Mouse (Mus musculus) limb, embryonic 12.5 days (tissue): ENCODE data around the gene Best2. TPM values are rescaled to one million over a fixed set of nuclear protein-coding genes. Genes with fewer than 3 reads are reported as not detected.

Experiments used
- ATAC-seq: fragments of 200-750 bp; cut with Nextera tagmentation; 2 replicates; pipeline ENCODE4 v1.8.0; 2017; ENCODE audit warnings: low read depth, moderate TSS enrichment; ENCODE audit not compliant: insufficient number of reproducible peaks, insufficient read depth, low FRiP score, low TSS enrichment
- H3K27ac ChIP-seq: fragments of 300-500 bp; sonication (generic); 2 replicates; pipeline ENCODE4 v1.5.1; 2016; ENCODE audit warnings: mild to moderate bottlenecking, moderate library complexity
- H3K27me3 ChIP-seq: fragments of 300-500 bp; sonication (generic); 2 replicates; pipeline ENCODE4 v1.6.1; 2016; ENCODE audit warnings: mild to moderate bottlenecking, moderate library complexity
- H3K36me3 ChIP-seq: fragments of 300-500 bp; sonication (generic); 2 replicates; pipeline ENCODE4 v1.6.1; 2016; ENCODE audit warnings: mild to moderate bottlenecking, moderate library complexity
- H3K4me1 ChIP-seq: fragments of 300-500 bp; sonication (generic); replicated peaks from 2 replicates; pipeline ENCODE4 v1.6.1; 2016
- H3K4me2 ChIP-seq: fragments of 300-500 bp; sonication (generic); 2 replicates; pipeline ENCODE4 v1.6.1; 2016; ENCODE audit warnings: mild to moderate bottlenecking, moderate library complexity
- H3K4me3 ChIP-seq: fragments of 300-500 bp; sonication (generic); replicated peaks from 2 replicates; pipeline ENCODE4 v1.5.1; 2016; ENCODE audit warnings: mild to moderate bottlenecking
- H3K9ac ChIP-seq: fragments of 300-500 bp; sonication (generic); replicated peaks from 2 replicates; pipeline ENCODE4 v1.6.1; 2016; ENCODE audit warnings: mild to moderate bottlenecking, moderate library complexity
- H3K9me3 ChIP-seq: fragments of 300-500 bp; sonication (generic); 2 replicates; pipeline ENCODE4 v1.6.1; 2016; ENCODE audit warnings: mild to moderate bottlenecking, moderate library complexity
- WGBS: fragments of 180-500 bp; shearing (Covaris S2); methylation state at CpG from one replicate; pipeline ENCODE4 v1.1.7; 2016; 5-methylcytosine and 5-hydroxymethylcytosine counted together
- polyA plus RNA-seq: library from polyadenylated mRNA; unstranded; fragments of >200 nt; fragmentation: Nextera tagmentation; extraction: Ambion mirVana; gene quantifications from 2 replicates; pipeline ENCODE4 v1.2.1, GENCODE M21; 2016

Best2 gene
- polyA plus RNA-seq, 1 experiment from 2014 or later, result not detected

DNA sequence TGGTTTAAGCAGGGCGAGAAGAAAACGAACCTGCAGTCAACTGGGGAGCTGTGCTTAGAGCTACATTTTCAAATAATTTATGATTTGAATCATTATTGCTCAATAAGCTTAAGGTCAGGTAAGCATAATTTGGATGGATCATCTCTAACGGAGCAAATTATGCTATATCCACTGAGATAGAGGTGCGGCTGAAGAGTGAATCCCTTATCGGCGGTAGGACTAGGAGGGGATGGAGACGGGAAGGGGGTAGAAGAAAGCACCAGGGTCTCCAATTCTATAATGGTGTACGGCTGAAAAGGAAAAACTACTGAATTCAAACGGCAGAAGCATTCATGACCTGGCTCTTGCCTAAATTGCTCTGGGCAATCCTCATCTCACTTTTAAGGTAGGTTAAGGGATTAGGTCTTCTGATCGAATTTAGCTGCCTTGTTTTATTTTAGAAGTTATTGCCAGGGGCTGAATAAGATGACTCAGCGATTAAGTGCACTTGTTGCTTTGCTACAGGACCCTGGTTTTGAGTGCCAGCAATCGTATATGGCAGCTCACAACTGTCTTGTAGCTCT, 20.9 kb upstream of the Best2 start:
- Histone ChIP-seq H3K9me3 (no peaks in the 10 kb centered on the region), H3K36me3 (peaks cover 44% of the 10 kb centered on the region), H3K9ac (peak overlapping the region; percentile 73), H3K4me3 (peak overlapping the region; percentile 78), H3K27ac (peak overlapping the region; percentile 100), H3K27me3 (no peaks in the 10 kb centered on the region), H3K4me2 (peak overlapping the region; percentile 88), H3K4me1 (peaks cover 28% of the 10 kb centered on the region)
- ATAC-seq, result no peak
- WGBS, result 7% methylated on average over 12 of the region's 12 CpGs

DNA sequence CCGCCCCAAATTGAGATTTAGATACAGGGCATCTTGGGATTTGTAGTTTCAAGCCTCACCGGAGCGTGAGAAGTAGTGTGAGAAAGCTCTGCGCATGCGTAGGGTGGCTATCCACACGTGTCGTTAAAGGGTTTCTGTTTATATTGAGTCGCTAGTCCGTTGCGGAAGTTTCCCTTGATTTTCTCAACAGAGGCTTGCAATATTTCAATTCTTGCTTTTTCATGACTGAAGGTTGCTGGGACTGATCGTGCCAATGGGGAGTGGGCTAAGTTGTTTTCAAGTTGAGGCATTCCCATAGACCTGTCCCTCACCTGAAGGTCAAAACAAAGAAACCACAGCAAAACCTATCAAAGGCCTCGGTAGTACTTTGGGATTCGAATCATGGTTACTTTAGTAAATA, 20.4 kb upstream of the Best2 start:
- Histone ChIP-seq H3K36me3 (peaks cover 44% of the 10 kb centered on the region), H3K4me1 (peaks cover 28% of the 10 kb centered on the region), H3K9me3 (no peaks in the 10 kb centered on the region)

DNA sequence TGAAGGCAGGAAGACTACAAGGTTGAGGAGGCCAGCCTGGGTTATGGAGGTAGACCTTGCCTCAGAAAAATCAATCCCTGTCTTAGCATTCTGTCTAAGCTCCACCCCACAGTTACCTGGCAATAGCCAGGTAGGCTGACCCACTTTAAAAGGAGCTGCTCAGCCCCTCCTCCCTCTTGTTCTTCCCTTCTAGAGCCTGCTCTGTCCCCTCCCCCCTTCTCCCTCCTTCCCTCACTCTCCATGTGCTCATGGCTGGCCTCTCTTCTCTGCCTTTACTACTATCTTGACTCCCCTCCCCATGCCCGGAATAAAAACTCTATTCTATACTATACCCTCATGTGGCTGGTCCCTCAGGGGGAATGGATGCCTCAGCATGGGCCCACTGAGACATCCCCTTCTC, 19.5 kb upstream of the Best2 start:
- Histone ChIP-seq H3K4me1 (peaks cover 29% of the 10 kb centered on the region), H3K4me2 (no peak overlapping the region), H3K27me3 (no peaks in the 10 kb centered on the region), H3K9me3 (no peaks in the 10 kb centered on the region), H3K36me3 (peaks cover 51% of the 10 kb centered on the region), H3K9ac (no peak overlapping the region), H3K27ac (no peak overlapping the region), H3K4me3 (no peak overlapping the region)
- ATAC-seq, result no peak
- WGBS, result 38% methylated on average over 1 of the region's 1 CpGs

More for the DNA sequence above, 20.4 kb upstream of the Best2 start:
- H3K4me3 ChIP-seq, result peak overlapping the region; percentile 78
- H3K4me2 ChIP-seq, result peak overlapping the region; percentile 88
- no peaks in the 10 kb centered on the region for H3K27me3 ChIP-seq
- no peak for ATAC-seq
- WGBS, result 6% methylated on average over 12 of the region's 13 CpGs
- H3K27ac ChIP-seq, result peak overlapping the region; percentile 100
- peak overlapping the region; percentile 73; the same call in 1 of the 2 replicates for H3K9ac ChIP-seq

DNA sequence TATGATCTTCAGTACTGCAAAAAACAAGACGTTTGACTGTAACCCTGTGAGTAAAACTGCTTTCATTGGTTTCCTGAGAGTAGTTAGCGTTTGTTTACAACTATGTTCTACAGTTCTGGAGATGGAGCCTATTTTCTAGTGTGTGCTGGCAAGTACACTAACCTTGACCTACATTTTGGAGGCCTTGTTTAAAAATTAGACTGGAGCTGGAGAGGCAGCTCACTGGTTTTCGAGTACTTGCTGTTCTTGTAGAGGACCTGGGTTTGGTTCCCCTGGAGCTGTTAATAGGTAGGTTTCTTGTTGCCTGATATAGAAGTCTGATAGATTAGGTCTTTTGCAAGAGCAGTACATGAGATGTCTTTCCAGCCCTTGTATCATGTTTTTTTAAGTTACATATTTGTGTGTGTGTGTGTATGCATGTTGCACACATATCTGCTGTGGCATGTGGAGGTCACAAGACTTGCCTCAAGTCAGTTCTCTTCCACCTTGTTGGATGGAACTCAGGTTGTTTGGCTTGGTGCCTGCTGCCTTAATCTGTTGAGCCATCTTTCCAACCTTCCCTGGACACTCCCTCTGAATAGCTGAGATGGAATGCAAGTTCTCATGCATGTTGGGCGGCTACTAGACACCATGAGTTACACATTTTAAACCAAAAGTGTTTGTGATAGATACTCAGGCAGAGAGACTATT, 18.4 kb upstream of the Best2 start:
- Histone ChIP-seq H3K27ac (no peak overlapping the region), H3K4me2 (no peak overlapping the region), H3K9me3 (no peaks in the 10 kb centered on the region), H3K27me3 (no peaks in the 10 kb centered on the region), H3K9ac (no peak overlapping the region), H3K4me3 (no peak overlapping the region), H3K4me1 (peaks cover 33% of the 10 kb centered on the region), H3K36me3 (peaks cover 51% of the 10 kb centered on the region)
- ATAC-seq, result no peak
- WGBS, result 85% methylated on average over 4 of the region's 4 CpGs

DNA sequence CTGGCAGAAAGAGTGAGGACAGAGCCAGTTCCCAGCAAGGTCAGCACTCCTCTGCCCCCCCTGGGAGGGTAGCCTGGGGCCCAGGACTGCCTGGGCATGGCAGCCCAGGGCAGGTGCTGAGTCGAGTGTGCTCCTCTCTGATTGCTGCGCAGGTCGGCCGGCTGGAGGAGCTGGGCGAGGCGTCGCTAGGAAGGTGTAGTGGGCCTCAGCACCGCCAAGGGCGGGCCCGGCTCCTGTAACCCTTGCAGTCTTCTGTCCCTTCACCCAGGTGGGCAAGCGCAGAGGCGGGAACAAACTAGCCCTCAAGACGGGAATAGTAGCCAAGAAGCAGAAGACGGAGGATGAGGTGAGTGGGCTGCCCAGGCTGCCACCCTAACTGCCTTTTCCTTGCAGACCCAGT, 14.9 kb upstream of the Best2 start:
- WGBS, result 89% methylated on average over 14 of the region's 14 CpGs
- Histone ChIP-seq H3K27ac (no peak overlapping the region), H3K27me3 (no peaks in the 10 kb centered on the region), H3K9me3 (no peaks in the 10 kb centered on the region), H3K4me3 (peak overlapping the region; percentile 9; the same call in 1 of the 2 replicates), H3K4me2 (peak overlapping the region; percentile 97; the same call in 1 of the 2 replicates), H3K4me1 (peaks cover 33% of the 10 kb centered on the region), H3K36me3 (peaks cover 51% of the 10 kb centered on the region), H3K9ac (peak overlapping the region; percentile 98; the same call in 1 of the 2 replicates)
- no peak for ATAC-seq

DNA sequence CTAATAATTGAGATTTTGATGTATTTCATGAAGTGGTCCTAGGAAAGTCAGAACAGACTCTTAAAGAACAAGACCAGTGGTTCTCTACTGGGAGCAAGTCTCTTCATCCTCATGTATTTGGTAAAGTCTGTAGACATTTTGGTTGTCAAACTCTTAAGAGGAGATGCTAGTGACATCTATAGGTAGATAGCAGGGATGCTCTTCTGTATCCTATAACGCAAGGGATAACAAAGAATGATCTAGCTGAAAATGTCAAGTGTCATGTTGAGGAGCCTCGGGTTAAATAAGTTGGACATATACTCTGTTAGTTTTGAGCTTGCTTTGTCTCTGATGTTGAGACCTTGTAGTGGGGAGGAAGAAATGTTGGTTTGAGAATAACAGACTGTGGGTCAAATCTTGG, 13.6 kb upstream of the Best2 start:
- no peak for ATAC-seq
- H3K9me3 ChIP-seq, result no peaks in the 10 kb centered on the region
- H3K27ac ChIP-seq, result no peak overlapping the region
- H3K4me3 ChIP-seq, result peak overlapping the region; percentile 100
- H3K9ac ChIP-seq, result peak overlapping the region; percentile 98
- H3K4me2 ChIP-seq, result peak overlapping the region; percentile 97
- peaks cover 39% of the 10 kb centered on the region for H3K4me1 ChIP-seq
- 45% methylated on average over 2 of the region's 2 CpGs for WGBS
- no peaks in the 10 kb centered on the region for H3K27me3 ChIP-seq
- peaks cover 49% of the 10 kb centered on the region for H3K36me3 ChIP-seq

DNA sequence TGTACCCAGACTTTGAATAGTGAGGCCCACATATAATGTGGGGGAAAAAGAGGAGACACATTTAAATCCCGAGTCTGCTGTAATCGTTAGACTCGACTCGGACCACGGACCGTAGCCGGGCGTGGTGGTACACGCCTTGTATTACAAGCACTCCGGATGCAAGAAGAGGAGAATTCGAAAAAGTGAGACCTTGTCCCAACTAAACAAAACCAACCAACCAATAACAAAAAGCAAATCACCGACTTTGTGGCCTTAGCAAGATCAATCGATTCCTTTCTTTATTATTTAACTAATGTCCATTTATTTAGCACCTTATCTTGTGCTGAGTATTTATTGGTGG, 13.2 kb upstream of the Best2 start:
- no peak for ATAC-seq
- H3K27ac ChIP-seq, result peak overlapping the region; percentile 91
- no peaks in the 10 kb centered on the region for H3K9me3 ChIP-seq
- H3K9ac ChIP-seq, result peak overlapping the region; percentile 98
- 1% methylated on average over 13 of the region's 13 CpGs for WGBS
- no peaks in the 10 kb centered on the region for H3K27me3 ChIP-seq
- H3K4me2 ChIP-seq, result peak overlapping the region; percentile 97
- peaks cover 49% of the 10 kb centered on the region for H3K36me3 ChIP-seq
- H3K4me3 ChIP-seq, result peak overlapping the region; percentile 100
- H3K4me1 ChIP-seq, result peaks cover 39% of the 10 kb centered on the region

DNA sequence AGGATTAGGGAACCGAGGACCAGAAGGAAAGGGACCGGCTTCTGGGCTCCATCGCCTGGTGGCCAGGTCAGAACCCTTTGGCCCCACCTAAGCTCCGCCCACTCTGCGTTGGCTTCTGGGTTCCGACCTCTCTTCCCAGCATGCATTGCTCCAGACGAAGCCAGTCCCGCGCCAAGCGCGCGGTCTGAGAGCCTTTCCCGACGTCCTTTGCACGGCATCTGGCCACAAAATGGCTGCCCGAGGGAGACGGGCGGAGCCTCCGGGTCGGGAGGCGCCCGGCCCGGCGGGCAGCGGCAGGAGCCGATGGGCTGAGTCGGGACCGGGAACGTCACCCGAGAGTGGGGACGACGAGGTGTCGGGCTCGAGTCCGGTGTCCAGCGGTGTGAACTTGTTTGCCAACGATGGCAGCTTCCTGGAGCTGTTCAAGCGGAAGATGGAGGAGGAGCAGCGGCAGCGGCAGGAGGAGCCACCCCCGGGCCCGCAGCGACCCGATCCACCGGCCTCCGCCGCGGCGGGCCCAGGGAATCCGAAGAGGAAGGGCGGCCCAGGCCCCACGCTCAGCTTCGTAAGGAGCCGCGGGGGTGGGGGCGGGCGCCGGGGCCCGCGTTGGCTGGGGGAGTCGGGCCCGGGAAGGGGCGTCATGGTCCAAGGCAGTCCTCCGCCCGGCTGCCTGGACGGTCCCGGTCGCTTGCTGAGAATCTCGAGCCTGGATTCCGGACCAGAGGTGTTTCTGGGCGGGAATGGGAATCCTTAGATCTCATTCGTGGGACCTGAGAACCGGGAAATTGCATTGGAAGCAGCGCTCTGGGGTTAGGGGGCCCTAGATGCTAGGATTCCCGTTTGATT, 12.6 kb upstream of the Best2 start, which contains the start of gene Trir:
TSS of gene Trir (plus strand) at position 154 of the 846 bp plus-strand sequence.
- Histone ChIP-seq H3K36me3 (peaks cover 49% of the 10 kb centered on the region), H3K4me2 (peak within 1 kb of the TSS; percentile 97), H3K9ac (peak within 1 kb of the TSS; percentile 98), H3K4me1 (peaks cover 39% of the 10 kb centered on the region), H3K9me3 (no peaks in the 10 kb centered on the region), H3K4me3 (peak within 1 kb of the TSS; percentile 100), H3K27me3 (no peaks in the 10 kb centered on the region), H3K27ac (peak within 1 kb of the TSS; percentile 91)
- 1% methylated on average over 75 of the region's 75 CpGs for WGBS
- peak; percentile 58 for ATAC-seq

DNA sequence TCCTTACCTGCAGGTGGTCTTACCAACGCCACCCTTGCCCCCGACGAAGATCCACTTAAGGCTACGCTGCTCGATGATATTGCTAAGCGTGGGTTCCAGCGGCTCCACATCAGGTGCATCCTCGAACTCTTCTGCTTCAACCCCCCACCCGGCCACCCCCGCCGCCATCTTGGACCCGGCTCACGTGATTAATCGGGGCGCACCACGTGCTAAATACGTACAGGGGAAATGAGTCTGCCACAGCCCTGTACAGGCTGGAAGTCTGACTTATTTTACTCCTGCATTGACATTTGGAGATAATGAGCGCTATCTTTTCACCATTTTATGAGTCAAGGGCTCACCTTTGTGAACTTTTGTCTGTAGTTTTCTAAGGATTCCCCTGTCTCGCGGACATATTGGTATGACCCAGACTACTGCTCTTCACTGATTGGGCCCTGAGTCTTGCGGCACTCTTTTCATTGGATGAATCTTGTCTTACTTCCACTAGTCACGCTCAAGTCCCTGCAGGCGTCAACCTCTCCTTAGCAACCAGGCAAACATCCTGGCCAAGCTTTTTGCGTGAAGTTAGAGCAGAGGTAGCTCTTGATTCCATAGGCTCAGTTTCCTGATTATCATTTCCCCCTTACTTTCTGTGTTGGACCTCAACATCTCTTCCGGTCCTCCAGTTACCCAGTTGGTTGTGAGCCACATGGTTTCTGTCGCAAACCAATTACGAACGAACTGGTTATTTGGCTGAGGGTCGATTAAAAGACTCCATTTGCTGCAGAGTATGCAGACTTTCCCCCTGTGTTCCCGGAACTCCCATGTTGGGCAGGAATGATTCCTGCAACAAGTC, 11.0 kb upstream of the Best2 start, which contains the start of gene Asna1:
TSS of gene Asna1 (minus strand) at position 184 of the 835 bp plus-strand sequence.
- Histone ChIP-seq H3K9ac (peak within 1 kb of the TSS; percentile 71), H3K9me3 (no peaks in the 10 kb centered on the region), H3K4me3 (peak within 1 kb of the TSS; percentile 100), H3K27ac (peak within 1 kb of the TSS; percentile 91), H3K36me3 (peaks cover 51% of the 10 kb centered on the region), H3K4me1 (peaks cover 39% of the 10 kb centered on the region), H3K4me2 (peak within 1 kb of the TSS; percentile 97), H3K27me3 (no peaks in the 10 kb centered on the region)
- 7% methylated on average over 30 of the region's 30 CpGs for WGBS
- peak; percentile 70 for ATAC-seq

DNA sequence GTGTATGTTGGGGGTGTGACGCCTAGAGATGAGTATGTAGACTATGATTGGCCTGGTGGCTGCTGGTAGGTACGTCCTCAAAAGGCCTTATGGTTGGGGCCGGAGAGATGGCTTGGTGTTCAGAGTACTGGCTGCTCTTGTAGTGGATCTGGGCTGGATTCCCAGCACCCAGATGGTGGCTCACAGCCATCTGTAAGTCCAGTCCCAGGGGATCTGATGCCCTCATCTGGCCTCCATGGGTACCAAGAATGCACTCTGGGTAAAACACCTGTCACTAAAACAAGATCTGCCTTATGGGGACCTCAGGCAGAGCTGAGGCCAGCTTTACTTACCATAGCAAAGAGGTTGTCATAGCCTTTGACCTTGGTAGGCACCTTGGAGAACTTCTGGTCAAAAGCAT, 9.5 kb upstream of the Best2 start:
- H3K36me3 ChIP-seq, result peaks cover 52% of the 10 kb centered on the region

More for the DNA sequence above, 9.5 kb upstream of the Best2 start:
- Histone ChIP-seq H3K4me3 (peak overlapping the region; percentile 100; the same call in 1 of the 2 replicates), H3K27ac (no peak overlapping the region), H3K9me3 (no peaks in the 10 kb centered on the region), H3K27me3 (no peaks in the 10 kb centered on the region), H3K9ac (no peak overlapping the region), H3K4me2 (peak overlapping the region; percentile 97), H3K4me1 (peaks cover 33% of the 10 kb centered on the region)
- no peak for ATAC-seq
- WGBS, result 96% methylated on average over 3 of the region's 3 CpGs
